Mouse (Mus musculus): Measurements from ENCODE around the gene Col25a1. TPM values are rescaled to one million over a fixed set of nuclear protein-coding genes. Genes with fewer than 3 reads are reported as not detected.

Col25a1 gene
- polyA plus RNA-seq, 1 experiment from 2014 or later, result 4.2 TPM

DNA sequence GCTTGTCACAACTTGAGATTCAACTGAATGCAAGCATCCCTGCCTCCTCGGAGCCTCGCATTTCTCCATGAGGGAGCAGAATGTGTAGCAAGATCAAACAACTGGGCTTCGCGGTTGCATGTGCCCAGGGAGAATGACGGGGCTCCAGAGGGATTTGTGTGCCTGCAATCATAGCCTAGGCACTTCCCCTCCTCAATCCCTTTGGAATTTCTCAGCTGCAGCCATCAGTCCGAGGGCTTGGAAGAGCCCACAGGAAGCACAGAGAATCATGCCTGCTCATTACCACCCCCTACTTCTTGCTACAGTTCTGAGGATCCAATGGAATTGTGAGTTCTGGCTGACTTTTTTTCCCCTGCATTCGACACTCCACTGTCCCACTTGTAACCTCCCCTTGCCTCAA, 241.8 kb downstream of the Col25a1 start:
- no peaks in the 10 kb centered on the region for H3K4me1 ChIP-seq
- H3K9me3 ChIP-seq (replicated peaks), result no peaks in the 10 kb centered on the region
- no peak overlapping the region for H3K4me2 ChIP-seq
- no peak overlapping the region for H3K27ac ChIP-seq
- H3K9ac ChIP-seq, result no peak overlapping the region
- no peaks in the 10 kb centered on the region for H3K27me3 ChIP-seq (replicated peaks)
- H3K4me3 ChIP-seq, result no peak overlapping the region
- no peaks in the 10 kb centered on the region for H3K36me3 ChIP-seq
- ATAC-seq, result no peak
- WGBS (ENCODE audit: insufficient replicate concordance), result 47% methylated on average over 7 of the region's 7 CpGs

DNA sequence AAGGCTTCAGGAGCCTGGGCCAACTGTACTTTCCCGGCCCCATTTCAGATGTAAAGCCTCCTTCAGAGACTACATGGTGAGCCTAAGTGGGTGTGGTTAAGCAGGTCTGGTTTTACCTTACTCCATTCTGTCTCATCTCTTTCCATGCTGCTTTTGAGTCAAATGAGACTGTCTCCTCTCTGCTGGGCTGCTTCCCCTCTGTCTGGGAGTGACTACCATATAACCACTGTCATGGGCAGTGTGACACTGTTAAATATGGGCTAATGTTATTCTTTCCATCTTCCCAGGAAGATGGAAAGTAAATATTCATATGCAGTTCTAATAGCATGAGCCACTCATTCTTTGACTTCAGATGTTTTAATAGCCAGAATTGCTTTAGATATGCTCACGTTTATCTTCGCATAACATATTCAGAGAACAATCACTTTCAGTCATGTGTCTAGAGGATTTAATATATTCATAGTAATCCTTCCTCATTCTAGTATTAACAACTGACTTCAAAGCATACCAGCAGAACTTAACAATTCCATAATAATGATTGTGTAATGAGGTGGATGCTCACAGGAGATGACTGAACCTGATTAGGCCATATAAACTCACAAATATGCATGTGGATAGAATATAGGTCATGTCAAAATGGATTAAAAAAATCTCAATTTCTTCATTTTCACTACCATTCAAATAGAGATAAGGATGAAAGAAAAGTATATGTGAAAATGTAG, 243.5 kb downstream of the Col25a1 start:
- WGBS (ENCODE audit: insufficient replicate concordance), result 68% methylated on average over 3 of the region's 3 CpGs
- H3K27me3 ChIP-seq (replicated peaks), result no peaks in the 10 kb centered on the region
- no peak overlapping the region for H3K4me3 ChIP-seq
- no peak overlapping the region for H3K9ac ChIP-seq
- no peaks in the 10 kb centered on the region for H3K4me1 ChIP-seq
- no peak for ATAC-seq
- H3K4me2 ChIP-seq, result no peak overlapping the region
- H3K36me3 ChIP-seq, result no peaks in the 10 kb centered on the region
- no peak overlapping the region for H3K27ac ChIP-seq
- H3K9me3 ChIP-seq (replicated peaks), result no peaks in the 10 kb centered on the region

DNA sequence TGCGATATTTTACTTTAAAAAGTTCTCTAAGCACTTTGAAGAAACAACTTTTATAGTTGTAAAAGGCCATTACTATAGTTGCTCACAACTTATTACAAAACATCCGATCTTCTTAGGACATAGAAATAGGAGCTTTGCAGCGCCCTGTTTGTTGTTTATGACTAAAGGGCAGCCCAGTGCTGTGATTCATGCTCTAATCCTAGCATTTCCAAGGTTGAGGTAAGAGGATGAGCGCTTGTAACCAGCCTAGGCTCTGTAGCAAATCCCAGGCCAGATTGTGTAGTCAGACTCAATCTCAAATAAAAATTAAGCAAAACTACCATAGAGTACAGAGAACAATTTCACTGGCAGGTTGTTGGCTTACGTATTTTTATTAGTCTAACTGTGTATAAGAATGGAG, 246.5 kb downstream of the Col25a1 start:
- Histone ChIP-seq H3K27ac (no peak overlapping the region), H3K4me3 (no peak overlapping the region), H3K9ac (no peak overlapping the region), H3K4me1 (no peaks in the 10 kb centered on the region), H3K36me3 (no peaks in the 10 kb centered on the region), H3K4me2 (no peak overlapping the region), H3K9me3 (replicated peaks) (no peaks in the 10 kb centered on the region), H3K27me3 (replicated peaks) (no peaks in the 10 kb centered on the region)
- WGBS (ENCODE audit: insufficient replicate concordance), result 71% methylated on average over 5 of the region's 5 CpGs
- no peak for ATAC-seq

DNA sequence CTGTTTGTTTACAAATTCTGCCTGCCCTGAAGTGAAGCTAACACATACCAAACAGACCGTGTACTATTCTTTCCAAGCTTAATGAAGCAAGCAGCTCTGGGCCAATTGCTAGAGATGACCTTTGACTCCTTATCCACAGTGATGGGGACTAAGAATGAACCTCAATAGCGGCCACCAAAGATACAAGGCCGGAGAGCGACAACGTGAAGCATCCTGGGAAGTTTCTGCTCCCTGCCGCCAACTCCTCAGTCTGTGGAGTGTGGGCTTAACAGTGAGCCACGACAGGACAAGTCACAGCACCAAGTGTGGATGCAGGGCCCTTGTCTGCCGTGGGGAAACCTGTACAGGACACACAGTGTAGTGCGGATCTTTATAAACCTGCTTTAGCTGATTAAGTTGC, 247.3 kb downstream of the Col25a1 start:
- 72% methylated on average over 9 of the region's 9 CpGs for WGBS (ENCODE audit: insufficient replicate concordance)
- H3K36me3 ChIP-seq, result no peaks in the 10 kb centered on the region
- no peak overlapping the region for H3K9ac ChIP-seq
- H3K4me2 ChIP-seq, result no peak overlapping the region
- no peak overlapping the region for H3K4me3 ChIP-seq
- no peak for ATAC-seq
- H3K9me3 ChIP-seq (replicated peaks), result no peaks in the 10 kb centered on the region
- H3K27me3 ChIP-seq (replicated peaks), result no peaks in the 10 kb centered on the region
- no peak overlapping the region for H3K27ac ChIP-seq
- no peaks in the 10 kb centered on the region for H3K4me1 ChIP-seq

DNA sequence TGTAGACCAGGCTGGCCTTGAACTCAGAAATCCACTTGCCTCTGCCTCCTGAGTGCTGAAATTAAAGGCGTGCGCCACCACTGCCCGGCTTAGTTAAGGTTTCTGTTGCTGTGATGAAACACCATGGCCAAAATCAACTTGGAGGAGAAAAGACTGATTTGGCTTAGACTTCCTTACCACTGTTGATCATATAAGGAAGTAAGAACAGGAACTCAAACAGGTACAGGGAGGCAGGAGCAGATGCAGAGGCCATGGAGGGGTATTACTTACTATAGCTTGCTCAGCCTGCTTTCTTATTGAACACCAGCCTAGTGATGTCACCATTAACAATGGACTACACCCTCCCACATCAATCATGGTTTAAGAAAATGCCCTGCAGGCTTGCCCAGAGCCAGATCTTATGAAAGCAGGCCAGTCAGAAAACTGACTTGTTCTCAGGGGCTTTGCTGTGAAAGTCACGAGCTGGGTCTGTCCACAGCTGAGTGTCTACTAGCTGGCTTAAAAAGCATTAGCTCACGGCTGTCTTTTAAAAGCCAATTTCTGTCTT, 249.1 kb downstream of the Col25a1 start:
- Histone ChIP-seq H3K4me1 (no peaks in the 10 kb centered on the region), H3K9ac (no peak overlapping the region), H3K4me3 (no peak overlapping the region), H3K4me2 (no peak overlapping the region), H3K36me3 (no peaks in the 10 kb centered on the region), H3K27me3 (replicated peaks) (no peaks in the 10 kb centered on the region), H3K9me3 (replicated peaks) (no peaks in the 10 kb centered on the region), H3K27ac (no peak overlapping the region)
- ATAC-seq, result no peak
- 76% methylated on average over 5 of the region's 5 CpGs for WGBS (ENCODE audit: insufficient replicate concordance)

DNA sequence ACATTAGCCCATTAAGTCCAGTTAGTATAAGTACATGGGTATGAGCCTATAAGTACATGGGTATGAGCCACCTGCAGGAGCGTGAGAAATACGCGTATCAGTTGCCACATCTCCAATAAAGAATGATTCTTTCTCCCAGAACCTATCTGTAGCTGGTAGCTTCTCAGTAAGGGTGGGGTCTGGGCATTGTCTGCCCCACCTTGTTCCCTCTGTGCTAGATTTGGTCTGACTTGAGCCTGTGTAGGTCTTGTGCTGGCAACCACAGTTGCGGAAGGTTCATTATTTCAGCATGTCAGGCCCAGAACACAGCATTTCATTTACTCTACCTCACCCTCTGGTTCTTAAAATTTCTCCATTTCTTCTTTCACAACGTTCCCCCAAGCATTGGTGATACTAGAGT, 250.4 kb downstream of the Col25a1 start:
- Histone ChIP-seq H3K9me3 (replicated peaks) (no peaks in the 10 kb centered on the region), H3K27ac (no peak overlapping the region), H3K4me2 (no peak overlapping the region), H3K36me3 (no peaks in the 10 kb centered on the region), H3K4me3 (no peak overlapping the region), H3K27me3 (replicated peaks) (no peaks in the 10 kb centered on the region), H3K4me1 (no peaks in the 10 kb centered on the region), H3K9ac (no peak overlapping the region)
- 74% methylated on average over 5 of the region's 5 CpGs for WGBS (ENCODE audit: insufficient replicate concordance)
- ATAC-seq, result no peak

DNA sequence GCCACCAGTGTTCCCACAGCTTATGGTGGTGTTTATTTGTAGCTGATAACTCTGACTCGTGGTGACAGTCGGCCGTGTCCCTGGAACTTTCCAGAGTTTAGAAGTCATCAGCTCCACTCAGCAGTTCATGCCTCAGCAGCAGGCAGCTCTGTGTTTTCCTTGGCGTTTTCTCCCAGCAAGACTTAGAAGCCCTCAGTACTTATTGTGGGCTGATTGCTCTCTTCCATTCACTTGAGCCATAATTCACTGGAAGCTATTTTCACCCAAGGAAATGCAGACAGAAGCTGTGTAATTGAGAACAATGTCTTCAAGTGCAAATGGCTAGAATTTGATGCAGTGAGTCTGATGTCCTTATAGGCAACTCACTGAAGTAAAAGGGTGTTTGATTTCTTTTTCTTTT, 254.6 kb downstream of the Col25a1 start:
- Histone ChIP-seq H3K27me3 (replicated peaks) (no peaks in the 10 kb centered on the region), H3K4me3 (no peak overlapping the region), H3K9me3 (replicated peaks) (no peaks in the 10 kb centered on the region), H3K4me2 (no peak overlapping the region), H3K9ac (no peak overlapping the region), H3K27ac (no peak overlapping the region), H3K4me1 (no peaks in the 10 kb centered on the region), H3K36me3 (no peaks in the 10 kb centered on the region)
- ATAC-seq, result no peak
- 60% methylated on average over 4 of the region's 4 CpGs for WGBS (ENCODE audit: insufficient replicate concordance)

DNA sequence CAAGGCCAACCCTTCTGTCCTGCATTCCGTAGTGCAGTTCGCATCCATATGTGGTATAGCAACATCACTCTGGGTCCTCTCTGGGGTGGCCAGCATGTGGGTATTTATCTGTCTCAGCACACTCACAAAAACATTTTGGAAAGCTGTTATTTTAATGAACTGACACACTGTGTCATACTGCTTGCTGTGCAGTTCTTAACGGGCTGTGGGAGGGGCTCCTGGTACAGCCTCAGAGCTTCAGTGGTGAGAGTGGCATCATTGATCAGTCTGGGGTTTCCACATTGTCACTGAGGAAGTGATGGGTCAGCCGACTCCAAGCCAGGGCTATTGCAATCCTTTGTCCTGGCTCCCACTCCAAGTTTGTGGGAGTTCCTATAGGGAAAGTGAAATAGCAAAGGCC, 255.9 kb downstream of the Col25a1 start:
- H3K9me3 ChIP-seq (replicated peaks), result no peaks in the 10 kb centered on the region
- no peaks in the 10 kb centered on the region for H3K4me1 ChIP-seq
- H3K36me3 ChIP-seq, result no peaks in the 10 kb centered on the region
- H3K4me3 ChIP-seq, result no peak overlapping the region
- H3K27ac ChIP-seq, result no peak overlapping the region
- no peak overlapping the region for H3K9ac ChIP-seq
- ATAC-seq, result no peak
- H3K4me2 ChIP-seq, result no peak overlapping the region
- 62% methylated on average over 4 of the region's 4 CpGs for WGBS (ENCODE audit: insufficient replicate concordance)
- no peaks in the 10 kb centered on the region for H3K27me3 ChIP-seq (replicated peaks)

DNA sequence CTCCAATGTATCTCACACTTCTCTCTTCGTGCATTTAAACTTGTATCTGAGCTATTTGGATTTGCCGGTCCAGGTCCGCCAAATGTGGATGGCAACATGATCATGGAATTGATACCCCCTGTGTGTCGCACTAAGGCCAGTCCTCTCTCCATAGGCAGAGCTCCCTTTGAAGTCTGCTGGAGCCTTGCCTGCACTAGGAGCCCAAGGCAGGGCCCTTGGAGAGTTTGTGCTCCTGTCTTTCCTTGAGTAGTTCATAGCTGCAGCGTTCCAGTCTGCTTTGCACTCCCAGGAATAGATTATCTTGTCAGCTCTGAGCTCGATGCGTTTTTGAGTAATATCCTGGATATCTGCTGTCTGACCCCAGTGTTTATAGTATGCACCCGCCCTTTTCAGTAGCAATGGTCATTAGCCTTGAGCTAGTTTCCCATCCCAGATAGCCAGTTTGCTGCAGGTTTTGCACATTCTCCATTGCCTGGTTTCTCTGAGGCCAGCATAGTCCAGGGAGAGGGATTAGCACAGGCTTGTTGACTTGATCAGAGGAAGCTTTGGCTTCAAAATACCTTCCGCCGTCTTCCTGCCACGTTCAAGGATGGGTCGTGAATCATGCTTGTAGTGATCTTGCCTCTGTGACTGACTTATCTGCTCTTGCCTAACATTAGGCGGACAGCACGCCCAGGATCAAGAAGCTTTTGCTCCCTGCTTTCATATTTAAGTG, 258.1 kb downstream of the Col25a1 start:
- no peaks in the 10 kb centered on the region for H3K4me1 ChIP-seq
- H3K4me2 ChIP-seq, result no peak overlapping the region
- H3K27me3 ChIP-seq (replicated peaks), result no peaks in the 10 kb centered on the region
- no peaks in the 10 kb centered on the region for H3K9me3 ChIP-seq (replicated peaks)
- no peak for ATAC-seq
- 69% methylated on average over 14 of the region's 14 CpGs for WGBS (ENCODE audit: insufficient replicate concordance)
- H3K4me3 ChIP-seq, result no peak overlapping the region
- H3K27ac ChIP-seq, result no peak overlapping the region
- H3K9ac ChIP-seq, result no peak overlapping the region
- H3K36me3 ChIP-seq, result no peaks in the 10 kb centered on the region

DNA sequence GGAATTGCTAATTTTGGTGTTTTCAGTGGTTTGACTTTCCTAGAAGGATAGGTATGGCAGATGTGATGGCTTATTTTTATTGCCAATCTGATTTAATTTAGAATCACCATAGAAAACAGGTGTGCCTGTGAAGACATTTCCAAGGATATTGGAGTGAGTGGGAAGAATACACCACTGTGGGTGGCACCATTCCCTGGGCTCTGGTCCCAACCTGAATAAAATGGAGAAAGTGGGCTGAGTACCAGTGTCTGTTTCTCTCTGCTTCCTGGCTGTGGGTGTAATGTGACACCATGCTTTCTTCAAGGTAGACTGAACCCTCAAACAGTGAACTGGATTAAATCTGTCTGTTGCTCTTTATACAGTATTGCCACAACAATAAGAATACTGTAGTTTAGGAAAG, 265.3 kb downstream of the Col25a1 start:
- Histone ChIP-seq H3K4me3 (no peak overlapping the region), H3K36me3 (no peaks in the 10 kb centered on the region), H3K9ac (no peak overlapping the region), H3K4me2 (no peak overlapping the region), H3K27me3 (replicated peaks) (no peaks in the 10 kb centered on the region), H3K4me1 (no peaks in the 10 kb centered on the region), H3K9me3 (replicated peaks) (no peaks in the 10 kb centered on the region), H3K27ac (no peak overlapping the region)
- no peak for ATAC-seq

DNA sequence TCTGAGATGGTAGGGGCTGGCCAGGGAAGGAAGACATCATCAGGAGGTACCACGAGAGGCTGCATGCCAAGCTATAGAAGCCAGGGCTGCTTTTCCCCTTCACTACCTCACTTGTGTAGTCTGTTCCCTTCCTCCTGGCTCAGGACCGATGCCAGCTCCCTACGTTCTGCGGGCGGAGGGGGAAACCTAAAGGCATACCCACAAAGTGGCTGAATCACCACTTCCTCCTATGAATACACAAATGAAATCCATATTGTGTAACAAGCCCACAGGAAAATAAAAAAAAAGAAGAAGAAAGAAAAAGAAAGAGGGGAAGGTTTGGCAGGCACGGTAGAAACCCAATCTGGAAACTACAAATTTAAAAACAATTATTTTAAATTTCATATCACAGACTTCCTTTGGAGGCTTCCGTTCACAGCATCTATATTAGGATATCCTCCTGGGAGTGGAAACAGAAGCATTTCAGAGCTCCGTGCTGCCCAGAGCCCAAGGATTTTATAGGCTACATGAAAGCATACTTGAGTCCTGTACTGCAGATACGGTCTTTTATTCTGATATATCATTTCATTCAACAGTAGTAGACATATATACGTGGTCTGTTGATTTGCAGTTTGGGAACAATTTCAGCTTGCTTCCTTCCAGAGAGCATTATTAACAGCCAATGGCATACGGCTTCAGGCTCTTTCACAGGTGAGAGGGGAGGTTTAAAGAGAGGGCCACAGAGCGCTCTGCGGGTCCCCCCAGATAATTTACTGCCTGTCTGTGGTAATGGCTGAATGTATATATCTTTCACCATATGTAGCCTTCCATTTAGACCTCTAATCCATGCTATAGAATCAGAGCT, 269.6 kb downstream of the Col25a1 start:
- H3K4me3 ChIP-seq, result no peak overlapping the region
- ATAC-seq, result no peak
- WGBS (ENCODE audit: insufficient replicate concordance), result 47% methylated on average over 13 of the region's 13 CpGs
- no peaks in the 10 kb centered on the region for H3K9me3 ChIP-seq (replicated peaks)
- no peaks in the 10 kb centered on the region for H3K36me3 ChIP-seq
- H3K4me2 ChIP-seq, result no peak overlapping the region
- H3K27ac ChIP-seq, result no peak overlapping the region
- H3K4me1 ChIP-seq, result no peaks in the 10 kb centered on the region
- H3K9ac ChIP-seq, result no peak overlapping the region
- no peaks in the 10 kb centered on the region for H3K27me3 ChIP-seq (replicated peaks)

DNA sequence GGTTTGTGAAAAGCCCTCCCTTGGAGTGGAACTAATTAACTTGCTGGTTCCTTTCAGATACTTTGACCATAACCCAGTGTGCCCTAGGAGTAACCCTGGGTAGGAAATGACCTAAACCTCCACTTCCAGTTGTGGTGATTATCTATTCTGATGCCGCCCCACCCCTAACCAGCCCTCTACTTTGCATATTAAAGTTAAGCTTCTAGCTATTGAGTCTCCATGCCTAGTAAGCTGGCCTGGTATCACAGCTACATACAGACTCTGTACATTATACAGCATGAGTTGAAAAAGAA, 270.2 kb downstream of the Col25a1 start:
- Histone ChIP-seq H3K36me3 (no peaks in the 10 kb centered on the region), H3K9me3 (replicated peaks) (no peaks in the 10 kb centered on the region), H3K4me1 (no peaks in the 10 kb centered on the region), H3K4me3 (no peak overlapping the region), H3K27ac (no peak overlapping the region), H3K9ac (no peak overlapping the region), H3K4me2 (no peak overlapping the region), H3K27me3 (replicated peaks) (no peaks in the 10 kb centered on the region)
- WGBS (ENCODE audit: insufficient replicate concordance), result 38% methylated on average over 1 of the region's 1 CpGs
- ATAC-seq, result no peak

Data from liver, embryonic 12.5 days (tissue).